Mouse (Mus musculus): ENCODE results near the gene Tgfb1. TPM values are rescaled to one million over a fixed set of nuclear protein-coding genes. Genes with fewer than 3 reads are reported as not detected.

Gene Tgfb1
- polyA plus RNA-seq, 1 experiment from 2014 or later, result 2.1 TPM

DNA sequence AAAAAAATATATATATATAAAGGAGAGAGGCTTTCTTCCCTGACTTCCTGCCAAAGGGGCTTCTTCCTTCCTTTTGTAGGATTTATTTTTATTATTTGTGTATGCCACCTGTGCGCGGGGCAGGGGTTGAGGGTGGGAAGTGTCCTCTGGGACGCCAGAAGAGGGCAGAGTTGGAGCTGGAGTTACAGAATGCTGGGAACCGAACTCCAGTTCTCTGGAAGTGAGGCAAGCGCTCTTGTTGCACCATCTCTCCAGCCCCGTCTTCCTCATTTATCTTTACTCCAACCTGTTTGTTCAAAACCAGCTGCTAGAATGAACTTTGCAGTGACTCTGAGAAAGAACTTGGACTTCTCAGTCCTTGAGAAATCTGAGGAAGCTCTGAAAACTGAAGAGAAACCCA is 6.8 kb upstream of the Tgfb1 start:
- peaks cover 16% of the 10 kb centered on the region; the same call in 1 of the 2 replicates for H3K36me3 ChIP-seq
- peak overlapping the region; percentile 96 for H3K27ac ChIP-seq
- H3K27me3 ChIP-seq (ENCODE audit: insufficient read depth, poor library complexity, severe bottlenecking), result peaks cover 47% of the 10 kb centered on the region
- no peaks in the 10 kb centered on the region for H3K9me3 ChIP-seq
- H3K4me1 ChIP-seq (replicated peaks), result peaks cover 27% of the 10 kb centered on the region
- 12% methylated on average over 6 of the region's 6 CpGs for WGBS
- peak overlapping the region; percentile 67 for H3K4me3 ChIP-seq
- no peak for DNase-seq (ENCODE audit: low spot score)

DNA sequence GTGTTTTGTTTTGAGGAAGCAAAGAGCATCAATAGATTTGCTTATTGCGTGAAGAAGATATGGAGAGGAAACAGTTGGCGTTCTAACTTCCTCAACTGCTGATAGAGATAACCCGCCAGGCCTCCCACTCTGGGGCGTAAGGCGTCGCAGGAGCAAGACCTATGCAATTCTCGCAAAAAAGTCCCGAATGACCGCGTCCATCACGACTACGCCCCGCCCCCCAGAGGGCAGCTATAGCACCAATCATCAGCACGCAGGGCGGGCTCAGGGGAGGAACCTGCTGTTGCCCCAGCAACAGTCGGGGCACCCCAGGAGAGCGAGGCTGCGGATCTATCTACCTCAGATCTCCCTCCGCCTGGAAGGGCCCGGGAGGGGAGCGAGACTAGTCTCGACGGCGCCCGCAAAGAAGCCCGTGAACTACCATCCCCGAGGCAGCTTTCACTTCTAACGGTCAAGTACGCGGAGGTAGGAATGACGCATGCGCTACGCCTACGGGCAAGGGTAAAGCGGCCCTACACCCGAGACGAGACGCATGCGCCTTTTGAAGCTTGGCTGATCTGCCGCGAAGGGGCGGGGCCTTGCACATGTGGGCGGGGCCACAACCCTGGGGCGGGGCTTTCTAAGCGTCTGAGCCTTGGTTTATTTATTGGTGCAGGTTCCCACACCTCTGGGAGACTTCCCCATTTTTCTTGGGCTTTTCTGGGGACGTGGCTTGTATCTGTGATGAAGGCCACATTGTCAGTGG is 6.1 kb upstream of the Tgfb1 start, which contains the start of gene B9d2:
Gene B9d2, plus strand, starts transcription at position 267 of the 745 bp plus-strand sequence.
- H3K27me3 ChIP-seq (ENCODE audit: insufficient read depth, poor library complexity, severe bottlenecking), result peaks cover 47% of the 10 kb centered on the region
- H3K27ac ChIP-seq, result peak within 1 kb of the TSS; percentile 96
- peaks cover 17% of the 10 kb centered on the region; the same call in 1 of the 2 replicates for H3K36me3 ChIP-seq
- peak; percentile 95 for DNase-seq (ENCODE audit: low spot score)
- peak within 1 kb of the TSS; percentile 67 for H3K4me3 ChIP-seq
- WGBS, result under 1% methylated on average over 46 of the region's 46 CpGs
- no peaks in the 10 kb centered on the region for H3K9me3 ChIP-seq
- peaks cover 29% of the 10 kb centered on the region for H3K4me1 ChIP-seq (replicated peaks)

DNA sequence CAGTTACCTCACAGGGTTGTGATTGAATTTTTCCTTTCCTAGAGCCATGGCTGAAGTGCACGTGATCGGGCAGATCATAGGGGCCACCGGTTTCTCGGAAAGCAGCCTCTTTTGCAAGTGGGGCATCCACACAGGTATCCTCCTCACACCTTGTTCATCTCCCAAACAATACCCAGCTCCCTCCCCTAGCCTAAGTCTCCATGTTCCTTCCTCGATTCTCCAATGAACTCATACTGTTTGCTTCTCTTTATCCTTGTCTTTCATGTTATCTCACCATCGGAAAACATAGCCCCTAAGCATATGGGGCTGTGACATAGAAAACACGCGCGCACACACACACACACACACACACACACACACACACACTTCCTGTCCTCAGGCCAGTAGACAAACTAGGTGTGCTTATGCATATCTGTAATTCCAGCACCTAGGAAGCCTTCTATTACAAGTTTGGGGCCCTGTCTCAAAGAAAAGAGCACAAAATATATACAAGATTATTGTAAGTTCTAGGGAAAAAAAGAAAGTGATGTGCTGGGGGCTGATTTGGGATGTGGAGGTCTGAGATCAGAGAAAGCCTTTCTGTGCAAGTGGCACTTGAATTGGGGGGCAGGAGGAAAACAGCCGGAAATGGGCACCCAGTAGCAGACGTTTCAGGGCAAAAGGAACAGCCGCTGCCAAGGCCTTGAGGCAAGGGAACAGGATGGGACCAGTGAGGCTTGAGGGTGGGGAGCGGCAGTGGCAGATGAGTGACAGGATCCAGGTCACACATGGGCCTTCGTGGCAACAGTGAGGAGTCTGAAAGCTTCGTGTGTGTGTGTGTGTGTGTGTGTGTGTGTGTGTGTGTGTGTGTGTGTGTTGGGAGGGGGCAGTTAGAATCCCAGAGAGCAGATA is 5.2 kb upstream of the Tgfb1 start:
- Histone ChIP-seq H3K4me1 (replicated peaks) (peaks cover 38% of the 10 kb centered on the region), H3K9me3 (no peaks in the 10 kb centered on the region), H3K4me3 (peak overlapping the region; percentile 67), H3K27ac (no peak overlapping the region), H3K36me3 (peaks cover 22% of the 10 kb centered on the region), H3K27me3 (ENCODE audit: insufficient read depth, poor library complexity, severe bottlenecking) (peaks cover 47% of the 10 kb centered on the region)
- DNase-seq (ENCODE audit: low spot score), result no peak
- 65% methylated on average over 15 of the region's 15 CpGs for WGBS

DNA sequence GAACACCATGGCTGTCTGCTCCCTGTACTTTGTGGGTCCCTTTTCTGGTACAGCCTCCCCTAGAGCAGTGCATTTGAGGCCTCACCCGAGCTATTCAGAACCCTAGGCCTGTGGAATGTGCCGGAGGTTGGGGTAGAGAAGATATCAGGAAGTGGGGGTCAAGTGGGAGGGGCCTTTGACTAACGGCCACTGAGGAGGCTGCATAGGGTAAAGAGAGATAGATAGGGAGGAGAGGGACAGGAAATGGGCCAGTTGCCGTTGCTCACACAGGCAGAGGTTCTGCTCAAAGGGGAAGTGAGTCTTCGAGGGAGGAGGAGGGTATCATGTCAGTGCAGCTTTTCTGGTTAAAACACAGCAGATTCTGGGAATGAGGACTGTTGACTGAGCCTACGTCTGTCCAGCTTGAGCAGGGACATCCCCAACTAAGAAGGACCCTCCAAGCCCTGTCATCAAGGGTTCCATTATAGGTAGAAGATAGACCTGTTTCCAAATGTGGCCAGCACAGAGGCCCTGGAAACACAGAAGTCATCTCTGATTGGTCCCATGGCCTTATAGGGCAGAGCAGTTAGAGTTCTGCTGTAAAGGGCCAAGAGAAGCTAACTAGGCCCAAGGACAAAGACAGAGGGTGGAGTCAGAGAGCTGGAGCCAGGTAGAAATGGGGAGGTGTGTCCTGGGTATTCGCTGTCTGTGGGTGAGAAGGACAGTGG is 3.2 kb upstream of the Tgfb1 start:
- Histone ChIP-seq H3K36me3 (peaks cover 22% of the 10 kb centered on the region), H3K4me1 (replicated peaks) (peaks cover 59% of the 10 kb centered on the region), H3K9me3 (no peaks in the 10 kb centered on the region), H3K4me3 (no peak overlapping the region), H3K27ac (no peak overlapping the region), H3K27me3 (ENCODE audit: insufficient read depth, poor library complexity, severe bottlenecking) (peaks cover 54% of the 10 kb centered on the region)
- 67% methylated on average over 7 of the region's 7 CpGs for WGBS
- no peak for DNase-seq (ENCODE audit: low spot score)

DNA sequence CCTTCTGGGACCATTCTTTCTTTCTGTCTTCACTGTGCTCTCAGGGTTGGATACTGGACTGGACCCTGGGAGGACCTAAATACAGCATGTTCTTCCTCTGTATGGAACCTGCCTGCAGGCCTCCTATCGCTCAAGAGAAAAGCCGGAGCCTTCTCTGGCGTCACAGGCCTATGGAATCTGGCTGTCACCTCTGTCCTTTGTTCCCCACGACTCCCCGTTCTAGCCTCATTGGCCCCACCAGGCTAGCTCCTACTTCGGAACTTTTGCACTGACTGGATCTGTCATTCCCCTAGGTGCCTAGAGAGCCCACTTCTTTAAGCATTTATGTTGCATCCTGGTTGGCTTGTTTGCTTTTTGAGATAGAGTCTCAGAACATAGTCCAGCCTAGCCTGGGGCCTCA is 2.1 kb upstream of the Tgfb1 start:
- DNase-seq (ENCODE audit: low spot score), result no peak
- peaks cover 22% of the 10 kb centered on the region for H3K36me3 ChIP-seq
- H3K4me3 ChIP-seq, result no peak overlapping the region
- no peaks in the 10 kb centered on the region for H3K9me3 ChIP-seq
- H3K4me1 ChIP-seq (replicated peaks), result peaks cover 69% of the 10 kb centered on the region
- 87% methylated on average over 6 of the region's 6 CpGs for WGBS
- no peak overlapping the region for H3K27ac ChIP-seq
- peaks cover 54% of the 10 kb centered on the region for H3K27me3 ChIP-seq (ENCODE audit: insufficient read depth, poor library complexity, severe bottlenecking)

DNA sequence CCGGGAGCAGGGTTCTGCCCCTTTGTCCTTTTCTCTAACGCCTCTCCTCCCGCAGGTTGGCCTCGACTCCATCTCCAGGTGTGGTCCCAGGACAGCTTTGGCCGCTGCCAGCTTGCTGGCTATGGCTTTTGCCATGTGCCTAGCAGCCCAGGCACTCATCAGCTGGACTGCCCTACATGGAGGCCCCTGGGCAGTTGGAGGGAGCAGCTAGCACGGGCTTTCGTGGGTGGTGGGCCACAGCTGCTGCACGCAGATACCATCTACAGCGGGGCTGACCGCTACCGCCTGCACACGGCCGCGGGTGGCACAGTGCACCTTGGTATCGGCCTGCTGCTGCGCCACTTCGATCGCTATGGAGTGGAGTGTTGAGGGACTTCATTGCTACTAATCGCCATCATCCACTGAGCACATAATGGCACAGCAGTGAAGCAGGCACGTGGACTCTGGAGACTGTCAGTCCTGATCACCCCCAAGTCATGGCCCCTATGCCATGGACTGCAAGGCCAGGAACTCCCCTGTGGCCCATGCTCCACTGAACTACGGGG is 804 bp upstream of the Tgfb1 start:
- DNase-seq (ENCODE audit: low spot score), result no peak
- Histone ChIP-seq H3K36me3 (peaks cover 22% of the 10 kb centered on the region), H3K27me3 (ENCODE audit: insufficient read depth, poor library complexity, severe bottlenecking) (peaks cover 66% of the 10 kb centered on the region), H3K9me3 (no peaks in the 10 kb centered on the region), H3K4me1 (replicated peaks) (peaks cover 60% of the 10 kb centered on the region), H3K4me3 (peak overlapping the region; percentile 66; the same call in 1 of the 2 replicates), H3K27ac (no peak overlapping the region)
- WGBS, result 73% methylated on average over 21 of the region's 21 CpGs

DNA sequence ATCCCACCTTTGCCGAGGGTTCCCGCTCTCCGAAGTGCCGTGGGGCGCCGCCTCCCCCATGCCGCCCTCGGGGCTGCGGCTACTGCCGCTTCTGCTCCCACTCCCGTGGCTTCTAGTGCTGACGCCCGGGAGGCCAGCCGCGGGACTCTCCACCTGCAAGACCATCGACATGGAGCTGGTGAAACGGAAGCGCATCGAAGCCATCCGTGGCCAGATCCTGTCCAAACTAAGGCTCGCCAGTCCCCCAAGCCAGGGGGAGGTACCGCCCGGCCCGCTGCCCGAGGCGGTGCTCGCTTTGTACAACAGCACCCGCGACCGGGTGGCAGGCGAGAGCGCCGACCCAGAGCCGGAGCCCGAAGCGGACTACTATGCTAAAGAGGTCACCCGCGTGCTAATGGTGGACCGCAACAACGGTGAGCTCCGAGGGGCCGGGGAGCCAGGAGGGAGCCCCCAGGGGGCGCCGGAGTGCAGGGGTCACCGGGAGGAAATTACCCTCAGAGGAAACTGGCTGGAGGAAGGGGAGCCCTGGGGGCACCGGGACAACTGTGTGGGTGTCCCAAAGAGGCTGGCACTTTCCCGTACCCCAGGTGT is 1.1 kb downstream of the Tgfb1 start:
- H3K4me3 ChIP-seq, result peak overlapping the region; percentile 66
- peaks cover 18% of the 10 kb centered on the region for H3K36me3 ChIP-seq
- H3K9me3 ChIP-seq, result peaks cover 3% of the 10 kb centered on the region; the same call in 1 of the 2 replicates
- DNase-seq (ENCODE audit: low spot score), result no peak
- H3K4me1 ChIP-seq (replicated peaks), result peaks cover 52% of the 10 kb centered on the region
- WGBS, result under 1% methylated on average over 47 of the region's 47 CpGs
- H3K27me3 ChIP-seq (ENCODE audit: insufficient read depth, poor library complexity, severe bottlenecking), result peaks cover 77% of the 10 kb centered on the region
- H3K27ac ChIP-seq, result peak overlapping the region; percentile 83; the same call in 1 of the 2 replicates

DNA sequence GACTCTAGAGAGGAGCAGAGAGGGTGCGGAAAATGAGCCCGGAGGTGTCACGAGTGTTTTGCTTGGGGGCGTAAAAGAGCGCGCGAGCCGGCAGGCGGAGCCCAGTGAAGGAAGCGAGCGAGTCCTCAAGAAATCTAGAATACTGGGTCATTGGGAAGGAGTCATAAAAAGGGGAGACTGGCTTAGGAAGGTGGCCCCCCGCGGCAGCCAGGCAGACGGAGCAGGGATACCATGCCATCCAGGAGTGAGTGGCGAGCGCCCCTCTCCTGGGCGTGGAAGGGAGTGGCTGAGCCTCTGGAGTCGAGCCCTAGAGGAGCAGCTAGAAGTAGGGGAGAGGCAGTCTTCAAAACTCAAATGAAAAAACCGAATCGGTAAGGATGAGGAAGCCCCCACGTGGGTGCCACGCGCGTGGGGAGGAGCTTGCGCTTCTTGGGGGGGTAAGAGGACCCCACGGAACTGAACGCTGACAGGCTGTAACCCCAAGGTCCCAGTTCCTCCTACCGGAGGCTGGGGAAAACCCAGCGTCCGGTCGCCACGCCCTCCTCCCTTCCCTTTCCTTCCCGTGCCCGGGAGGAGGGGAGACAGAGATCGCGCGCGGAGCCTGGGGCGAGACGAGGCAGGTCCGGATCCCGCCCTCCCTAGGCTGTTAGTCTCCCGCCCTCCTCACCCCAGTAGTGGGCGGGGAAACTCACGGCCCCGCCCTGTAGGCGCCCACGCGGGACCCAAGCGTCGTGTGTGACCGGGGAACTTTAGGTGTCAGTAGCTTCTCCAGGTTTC is 2.2 kb downstream of the Tgfb1 start:
- H3K4me3 ChIP-seq, result peak overlapping the region; percentile 66
- peaks cover 77% of the 10 kb centered on the region for H3K27me3 ChIP-seq (ENCODE audit: insufficient read depth, poor library complexity, severe bottlenecking)
- peaks cover 8% of the 10 kb centered on the region; the same call in 1 of the 2 replicates for H3K36me3 ChIP-seq
- 1% methylated on average over 52 of the region's 52 CpGs for WGBS
- H3K27ac ChIP-seq, result peak overlapping the region; percentile 53
- peaks cover 3% of the 10 kb centered on the region; the same call in 1 of the 2 replicates for H3K9me3 ChIP-seq
- peaks cover 48% of the 10 kb centered on the region for H3K4me1 ChIP-seq (replicated peaks)
- no peak for DNase-seq (ENCODE audit: low spot score)

DNA sequence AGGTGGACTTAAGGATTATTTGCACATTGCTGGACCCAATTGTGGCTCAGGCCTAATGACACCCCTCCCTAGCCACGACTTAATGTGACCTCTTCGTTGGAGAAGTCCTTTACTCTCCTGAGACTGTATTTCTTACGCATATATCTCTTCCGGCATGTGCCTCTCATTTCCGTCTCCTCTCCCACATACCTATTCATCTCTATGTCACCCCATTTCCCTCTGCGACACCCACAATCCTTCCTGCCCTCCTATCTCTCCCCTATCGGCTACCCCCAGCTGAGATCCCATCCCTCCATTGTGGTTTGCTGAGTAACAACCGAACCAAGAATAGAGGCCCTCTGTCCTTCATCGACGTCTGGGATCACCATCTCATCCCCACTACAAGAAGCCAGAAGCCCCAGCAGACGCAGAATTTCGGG is 2.8 kb downstream of the Tgfb1 start:
- Histone ChIP-seq H3K4me3 (peak overlapping the region; percentile 66), H3K36me3 (peaks cover 6% of the 10 kb centered on the region; the same call in 1 of the 2 replicates), H3K27ac (no peak overlapping the region), H3K27me3 (ENCODE audit: insufficient read depth, poor library complexity, severe bottlenecking) (peaks cover 75% of the 10 kb centered on the region), H3K4me1 (replicated peaks) (peaks cover 50% of the 10 kb centered on the region), H3K9me3 (peaks cover 3% of the 10 kb centered on the region; the same call in 1 of the 2 replicates)
- WGBS, result 13% methylated on average over 12 of the region's 12 CpGs
- no peak for DNase-seq (ENCODE audit: low spot score)

DNA sequence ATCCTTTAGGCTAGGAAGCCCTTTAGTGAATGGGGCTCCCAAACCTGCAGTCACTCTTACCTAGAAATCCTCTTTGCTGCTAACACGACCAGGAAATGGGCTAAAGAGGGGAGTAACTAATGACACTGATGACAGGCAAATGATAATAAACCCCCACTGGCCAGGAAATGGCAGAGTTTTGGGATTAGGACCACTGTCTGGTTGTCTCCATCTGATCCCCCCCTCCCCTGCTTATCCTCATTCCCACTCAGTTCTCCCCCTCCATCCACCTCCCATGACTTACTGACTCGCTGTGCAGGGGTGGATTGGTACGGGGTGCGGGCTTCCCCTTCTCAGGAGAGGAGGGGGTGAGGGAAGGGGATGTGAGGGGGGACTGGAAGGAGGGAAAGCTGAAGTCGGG is 3.2 kb downstream of the Tgfb1 start:
- peak overlapping the region; percentile 66 for H3K4me3 ChIP-seq
- 39% methylated on average over 5 of the region's 5 CpGs for WGBS
- H3K27ac ChIP-seq, result no peak overlapping the region
- peaks cover 50% of the 10 kb centered on the region for H3K4me1 ChIP-seq (replicated peaks)
- no peak for DNase-seq (ENCODE audit: low spot score)
- H3K9me3 ChIP-seq, result peaks cover 3% of the 10 kb centered on the region; the same call in 1 of the 2 replicates
- H3K27me3 ChIP-seq (ENCODE audit: insufficient read depth, poor library complexity, severe bottlenecking), result peaks cover 71% of the 10 kb centered on the region
- peaks cover 6% of the 10 kb centered on the region; the same call in 1 of the 2 replicates for H3K36me3 ChIP-seq

DNA sequence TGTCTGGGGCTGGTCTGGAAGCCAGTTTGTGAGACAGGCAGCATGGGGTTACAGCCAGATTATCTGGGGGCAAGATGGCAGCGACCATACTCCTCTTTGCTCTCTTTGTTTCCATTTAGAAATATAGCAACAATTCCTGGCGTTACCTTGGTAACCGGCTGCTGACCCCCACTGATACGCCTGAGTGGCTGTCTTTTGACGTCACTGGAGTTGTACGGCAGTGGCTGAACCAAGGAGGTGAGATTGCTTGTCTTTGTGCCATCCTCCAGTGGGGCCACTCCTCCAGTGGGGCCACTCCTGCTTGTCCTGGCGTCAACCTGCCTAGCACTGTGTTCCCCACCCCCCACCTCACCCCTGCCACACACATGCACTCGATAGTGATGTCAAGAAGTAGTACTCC is 7.3 kb downstream of the Tgfb1 start:
- H3K36me3 ChIP-seq, result no peaks in the 10 kb centered on the region
- peaks cover 30% of the 10 kb centered on the region for H3K27me3 ChIP-seq (ENCODE audit: insufficient read depth, poor library complexity, severe bottlenecking)
- H3K4me3 ChIP-seq, result no peak overlapping the region
- DNase-seq (ENCODE audit: low spot score), result no peak
- peaks cover 3% of the 10 kb centered on the region; the same call in 1 of the 2 replicates for H3K9me3 ChIP-seq
- 55% methylated on average over 8 of the region's 8 CpGs for WGBS
- H3K27ac ChIP-seq, result no peak overlapping the region
- H3K4me1 ChIP-seq (replicated peaks), result peaks cover 11% of the 10 kb centered on the region
